9 mouse cellular contexts compared by ENCODE assay signal in genomic region chr1:88007692-88008210, GRCm38 (mm10). TPM values are rescaled to one million over a fixed set of nuclear protein-coding genes. Genes with fewer than 3 reads are reported as not detected.
DNase-seq lines count a peak whose midpoint lies in the region; ATAC-seq and TF ChIP-seq lines count a peak whose summit lies in the region.
"Had no signal": no experiment of that assay in that cellular context is flagged by ENCODE, and none has a peak within 500 bp of the region (broad histone marks: within the 10 kb centered on the region; RNA-seq: fewer than 3 reads in every experiment).

No protein-coding gene starts in this region.

- peak overlapping the region; percentile 89 for H3K27ac ChIP-seq in heart, adult 2 months
- H3K27ac ChIP-seq in forebrain, embryonic 12.5 days: peak overlapping the region; percentile 90
- H3K27ac ChIP-seq in liver, embryonic 16.5 days (ENCODE audit: low read length): peak overlapping the region; percentile 74

- no peaks in the 10 kb centered on the region for H3K27me3 ChIP-seq in heart, adult 2 months (ENCODE audit: control insufficient read depth, insufficient read depth, low read length)
- no peaks in the 10 kb centered on the region for H3K27me3 ChIP-seq in forebrain, embryonic 12.5 days
- no peaks in the 10 kb centered on the region for H3K27me3 ChIP-seq in liver, embryonic 16.5 days (ENCODE audit: control insufficient read depth, insufficient read depth, low read depth, low read length)

- H3K4me1 ChIP-seq in heart, adult 2 months (ENCODE audit: control insufficient read depth, insufficient read depth, low read length): peaks cover 2% of the 10 kb centered on the region; the same call in 1 of the 2 replicates
- H3K4me1 ChIP-seq in forebrain, embryonic 12.5 days: peaks cover 9% of the 10 kb centered on the region
- peaks cover 7% of the 10 kb centered on the region for H3K4me1 ChIP-seq in liver, embryonic 16.5 days (ENCODE audit: control insufficient read depth, low read depth, low read length)

- no peak for TF ChIP-seq CTCF in heart, adult 2 months (IDR thresholded peaks at IDR 0.05)

- WGBS in heart, adult 2 months: 5% methylated on average over 5 of the region's 5 CpGs
- under 1% methylated on average over 5 of the region's 5 CpGs for WGBS in forebrain, embryonic 12.5 days
- 13% methylated on average over 5 of the region's 5 CpGs for WGBS in liver, embryonic 16.5 days (ENCODE audit: insufficient replicate concordance)

- H3K79me2 ChIP-seq in heart, adult 2 months (replicated peaks; ENCODE audit: control insufficient read depth, insufficient read depth, low read length): no peaks in the 10 kb centered on the region

- H3K4me3 ChIP-seq in heart, adult 2 months: peak overlapping the region; percentile 66
- peak overlapping the region; percentile 74 for H3K4me3 ChIP-seq in forebrain, embryonic 12.5 days (replicated peaks)
- peak overlapping the region; percentile 76 for H3K4me3 ChIP-seq in liver, embryonic 16.5 days (ENCODE audit: low read depth, low read length)

- TF ChIP-seq EP300 in heart, adult 2 months (IDR thresholded peaks at IDR 0.05; ENCODE audit: insufficient read depth, low read depth, low read length): no peak

- peaks cover 9% of the 10 kb centered on the region for H3K36me3 ChIP-seq in heart, adult 2 months (ENCODE audit: control insufficient read depth, insufficient read depth, low read length)
- peaks cover 12% of the 10 kb centered on the region for H3K36me3 ChIP-seq in forebrain, embryonic 12.5 days (replicated peaks)
- no peaks in the 10 kb centered on the region for H3K36me3 ChIP-seq in liver, embryonic 16.5 days (ENCODE audit: control insufficient read depth, insufficient read depth)

- no peak for TF ChIP-seq POLR2A in heart, adult 2 months (IDR thresholded peaks at IDR 0.05; ENCODE audit: insufficient read depth, low read depth, low read length)

- intact Hi-C loops in heart, adult 2 months (cut with DNase I): loop anchor here (10.0 kb wide), 1 partner anchor 277 kb away; no protein-coding TSS in a partner anchor
- intact Hi-C loops in heart, postnatal 36 days (cut with DNase I): loop anchor here (10.0 kb wide), 1 partner anchor 277 kb away; no protein-coding TSS in a partner anchor

- H3K9ac ChIP-seq in heart, adult 2 months (ENCODE audit: low read depth, low read length): peak overlapping the region; percentile 100
- peak overlapping the region; percentile 86 for H3K9ac ChIP-seq in forebrain, embryonic 12.5 days
- peak overlapping the region; percentile 87 for H3K9ac ChIP-seq in liver, embryonic 16.5 days (ENCODE audit: low read depth, low read length)

- no peaks in the 10 kb centered on the region for H3K9me3 ChIP-seq in forebrain, embryonic 12.5 days
- H3K9me3 ChIP-seq in liver, embryonic 16.5 days (replicated peaks; ENCODE audit: control insufficient read depth, low read length): no peaks in the 10 kb centered on the region

- no peak for DNase-seq in heart, adult 2 months
- DNase-seq in heart, postnatal 36 days: no peak
- peak; percentile 7 for DNase-seq in CD4-positive, CD25-positive, alpha-beta regulatory T cell, adult 2 months (ENCODE audit: low read depth, low spot score)
- DNase-seq in adrenal gland, postnatal 25 days: no peak
- no peak for DNase-seq in right cerebral cortex, adult 18-20 months
- DNase-seq in right cerebral cortex, adult 2 months (ENCODE audit: low spot score in 2 of 2): no peak

- peak; percentile 73 for ATAC-seq in forebrain, embryonic 12.5 days (ENCODE audit: low FRiP score)
- ATAC-seq in liver, embryonic 16.5 days (ENCODE audit: low read depth): peak; percentile 19; the same call in 1 of the 2 replicates

- H3K4me2 ChIP-seq in forebrain, embryonic 12.5 days: peak overlapping the region; percentile 65
- peak overlapping the region; percentile 83 for H3K4me2 ChIP-seq in liver, embryonic 16.5 days (ENCODE audit: low read depth, low read length)

RNA-seq across cellular contexts. Expression of gene Usp40, which starts 0.6 kb away (rescaled TPM):
- 10 to 100 TPM; 15.2 to 15.6 TPM for total RNA-seq in heart, adult 2 months (2021)
- 9.3 and 12.7 TPM in 2 replicates for polyA plus RNA-seq in heart, adult 2 months (2012; rRNA removed)
- total RNA-seq in heart, postnatal 36 days (2021): 10 to 100 TPM; 13.2 to 16.5 TPM
- 39.8 and 40.1 TPM in 2 replicates for polyA plus RNA-seq in forebrain, embryonic 12.5 days (2016; fragmentation: Nextera tagmentation; extraction: Ambion mirVana)
- polyA plus RNA-seq in liver, embryonic 16.5 days (2015; fragmentation: Nextera tagmentation; extraction: Ambion mirVana): 8.7 and 10.0 TPM in 2 replicates
- total RNA-seq in adrenal gland, postnatal 25 days (2021): 24.4 and 32.9 TPM in 2 replicates

RNA-seq across cellular contexts. Expression of gene Ugt1a10, which starts 47.4 kb away (rescaled TPM):
- not detected for total RNA-seq in heart, adult 2 months (2021)
- polyA plus RNA-seq in heart, adult 2 months (2012; rRNA removed): not detected in 2 replicates
- not detected for total RNA-seq in heart, postnatal 36 days (2021)
- not detected in 2 replicates for polyA plus RNA-seq in forebrain, embryonic 12.5 days (2016; fragmentation: Nextera tagmentation; extraction: Ambion mirVana)
- 0.14 and 0.20 TPM in 2 replicates for polyA plus RNA-seq in liver, embryonic 16.5 days (2015; fragmentation: Nextera tagmentation; extraction: Ambion mirVana)
- total RNA-seq in adrenal gland, postnatal 25 days (2021): not detected in 2 replicates
- total RNA-seq: neutrophil, adult 5-6 weeks had no signal
